Mouse (Mus musculus) kidney, postnatal 4 days (tissue): Measurements from ENCODE around the gene Comt.

Experiments used
- DNase-seq, 2 experiments: peaks; one replicate each; pipeline ENCODE4 v3.0.0; 2021; ENCODE audit warnings: mixed read lengths in 2 of 2

The Comt gene

DNA sequence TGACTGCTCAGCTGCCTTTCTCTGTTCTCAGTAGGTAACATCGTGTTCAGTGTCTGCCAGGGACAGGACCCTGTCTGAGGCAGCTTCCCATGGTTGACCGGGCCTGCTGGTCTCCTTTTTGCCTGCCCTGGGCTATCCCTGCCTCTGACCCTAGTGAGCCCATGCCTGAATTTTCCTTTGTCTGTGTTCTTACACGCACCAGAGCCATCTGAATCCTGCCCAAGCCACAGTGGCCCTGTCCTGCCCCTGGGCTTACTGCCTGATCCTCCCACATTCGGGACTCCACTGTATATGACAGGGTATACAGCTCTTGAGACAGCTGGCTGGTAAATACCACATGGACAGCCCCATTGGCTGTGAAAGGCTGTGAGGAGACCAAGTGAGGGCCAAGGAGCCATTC is 16.9 kb downstream of the Comt start:
- DNase-seq, result no peak

DNA sequence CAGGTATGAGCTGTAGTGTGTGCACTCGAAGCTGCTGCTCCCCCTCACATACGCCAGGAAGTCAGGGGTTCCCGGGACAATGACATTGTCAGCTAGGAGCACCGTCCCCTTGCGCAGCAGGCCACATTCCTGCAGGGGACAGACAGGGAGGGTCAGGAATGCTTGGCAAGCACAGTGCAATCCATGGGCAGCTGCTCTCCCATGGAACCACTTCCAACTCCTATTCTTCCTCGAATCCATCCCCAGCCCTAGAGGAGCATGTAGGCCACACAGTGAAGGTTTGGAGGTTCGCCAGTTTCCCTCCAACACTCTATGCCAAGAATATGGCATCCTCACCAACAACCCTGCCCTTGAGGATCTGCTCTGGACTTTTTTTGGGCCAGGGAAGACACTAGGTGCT is 18.7 kb downstream of the Comt start:
- DNase-seq, result no peak

DNA sequence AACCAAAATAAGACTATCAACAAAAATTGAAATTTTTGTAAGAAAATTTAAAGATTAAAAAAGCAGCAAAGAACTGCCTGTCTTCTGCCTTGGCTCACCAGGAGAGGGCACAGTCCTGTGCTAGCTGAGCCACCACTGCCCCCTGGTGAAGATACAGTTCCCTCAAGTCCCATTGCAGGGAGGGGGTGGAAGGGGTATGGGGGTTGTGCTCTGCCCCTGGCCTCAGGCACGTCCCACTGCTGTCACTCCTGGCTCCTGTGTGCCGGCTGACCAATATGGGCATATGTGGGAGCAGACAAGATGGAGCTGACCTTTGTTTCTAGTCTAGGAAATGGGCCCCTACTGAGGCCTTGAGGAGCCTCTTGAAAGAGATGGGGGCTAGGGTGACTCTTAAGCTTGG is 20.4 kb downstream of the Comt start:
- DNase-seq, result peak; percentile 74 to 81

- no peak for DNase-seq
Measured at GRCm38 (mm10) chr16:18405876-18406275, 20.8 kb downstream of the Comt start.

- no peak for DNase-seq
Measured at GRCm38 (mm10) chr16:18405091-18405854, 21.4 kb downstream of the Comt start.

- DNase-seq, result no peak
Measured at GRCm38 (mm10) chr16:18403285-18403684, 23.4 kb downstream of the Comt start.

GRCm38 (mm10) chr16:18400472-18401216 is 26.0 kb downstream of the Comt start:
- peak in 1 of 2 experiments; percentile 58 for DNase-seq

DNA sequence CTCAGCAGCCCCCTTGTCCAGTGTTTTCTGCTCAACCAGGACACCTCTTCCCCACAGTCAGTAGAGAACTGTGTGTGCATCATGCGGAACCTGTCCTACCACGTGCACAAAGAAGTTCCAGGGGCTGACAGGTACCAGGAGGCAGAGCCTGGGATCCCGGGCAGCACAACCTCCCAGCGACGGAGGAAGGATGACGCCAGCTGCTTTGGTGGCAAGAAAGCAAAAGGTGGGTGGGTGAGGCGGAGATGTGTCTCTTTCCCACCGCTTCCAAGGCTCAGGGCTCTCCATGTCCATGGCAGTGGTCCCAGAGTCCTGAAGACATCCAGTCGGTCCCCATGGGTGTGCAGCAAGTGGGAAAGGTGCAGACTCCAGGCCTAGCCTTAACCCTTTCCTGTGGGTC is 26.6 kb downstream of the Comt start:
- no peak for DNase-seq

DNA sequence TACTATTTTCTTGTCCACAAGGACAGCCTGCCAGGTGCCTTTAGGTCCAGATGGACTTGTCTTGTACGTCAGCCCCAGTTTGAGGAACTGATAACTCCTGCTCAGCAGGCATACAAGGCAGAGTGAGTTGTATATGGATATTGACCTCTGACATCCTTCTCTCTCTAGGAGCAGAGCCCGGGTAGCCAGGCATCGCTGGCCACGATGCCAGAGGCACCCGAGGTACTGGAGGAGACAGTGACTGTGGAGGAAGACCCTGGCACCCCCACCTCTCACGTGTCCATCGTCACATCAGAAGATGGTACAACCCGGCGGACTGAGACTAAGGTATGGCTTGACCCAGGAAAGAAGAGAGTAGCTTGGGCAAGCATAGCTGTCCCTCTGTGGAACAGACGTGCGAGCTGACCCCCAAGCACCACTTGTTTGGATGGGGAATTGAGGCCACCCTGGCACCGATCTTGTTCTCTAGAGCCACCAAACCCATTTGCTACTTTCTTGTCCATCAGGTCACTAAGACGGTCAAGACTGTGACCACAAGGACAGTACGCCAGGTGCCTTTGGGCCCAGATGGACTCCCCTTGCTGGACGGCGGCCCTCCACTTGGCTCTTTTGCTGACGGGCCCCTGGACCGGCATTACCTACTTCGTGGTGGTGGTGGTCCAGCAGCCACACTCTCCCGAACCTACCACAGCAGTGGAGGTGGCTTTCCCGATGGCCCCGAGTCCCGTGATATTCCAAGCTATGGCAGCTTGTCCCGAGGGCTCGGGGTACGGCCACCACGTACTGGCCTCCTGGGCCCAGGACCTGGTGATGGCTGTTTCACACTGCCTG is 29.6 kb downstream of the Comt start:
- DNase-seq, result no peak

DNA sequence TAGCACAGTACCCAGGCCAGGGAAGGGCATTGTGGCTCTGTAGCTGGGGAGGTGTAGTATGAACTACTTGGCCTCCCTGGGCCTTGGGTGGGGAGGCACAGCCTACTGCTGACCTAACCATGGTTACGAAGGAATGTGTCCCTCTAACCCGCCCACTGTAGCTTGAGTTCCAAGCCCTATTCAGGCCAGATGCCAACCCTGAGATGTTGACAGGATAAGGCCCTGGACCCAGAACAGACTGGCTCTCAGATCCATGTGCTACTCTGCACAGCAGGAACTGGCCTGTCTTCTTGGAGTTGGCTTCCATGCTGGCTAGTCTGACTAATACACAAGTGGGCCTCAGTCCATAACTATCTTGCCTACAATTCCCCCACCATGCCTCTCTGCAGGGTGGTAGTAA is 30.5 kb downstream of the Comt start:
- DNase-seq, result peak; percentile 47 to 58

GRCm38 (mm10) chr16:18395620-18396036 is 31.0 kb downstream of the Comt start:
- DNase-seq, result peak; percentile 74 to 75

GRCm38 (mm10) chr16:18394777-18395619 is 31.7 kb downstream of the Comt start:
- no peak for DNase-seq

GRCm38 (mm10) chr16:18394056-18394455 is 32.6 kb downstream of the Comt start:
- no peak for DNase-seq

DNA sequence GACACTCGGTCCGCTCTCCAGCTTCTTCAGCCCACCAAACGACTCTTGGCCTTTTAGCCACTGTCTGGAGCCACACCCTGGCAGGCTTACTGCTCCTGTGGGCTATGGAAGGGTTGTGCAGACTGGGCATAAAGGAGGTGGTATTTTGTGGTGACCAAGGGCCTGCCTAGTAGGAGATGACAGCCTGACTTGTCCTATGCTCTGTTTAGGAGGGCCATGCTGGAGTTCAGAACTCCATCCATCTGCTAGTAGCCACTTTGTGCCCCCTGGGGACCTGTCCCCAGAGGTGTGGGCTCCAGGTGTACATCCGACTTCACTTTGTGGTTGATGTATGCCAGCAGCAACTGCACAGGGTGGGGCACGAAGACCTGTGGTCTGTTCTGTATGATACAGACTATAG is 33.1 kb downstream of the Comt start:
- DNase-seq, result no peak

GRCm38 (mm10) chr16:18392469-18393426 is 33.9 kb downstream of the Comt start:
- DNase-seq, result peak; percentile 89 to 94

GRCm38 (mm10) chr16:18391728-18392127 is 34.9 kb downstream of the Comt start:
- DNase-seq, result no peak

DNA sequence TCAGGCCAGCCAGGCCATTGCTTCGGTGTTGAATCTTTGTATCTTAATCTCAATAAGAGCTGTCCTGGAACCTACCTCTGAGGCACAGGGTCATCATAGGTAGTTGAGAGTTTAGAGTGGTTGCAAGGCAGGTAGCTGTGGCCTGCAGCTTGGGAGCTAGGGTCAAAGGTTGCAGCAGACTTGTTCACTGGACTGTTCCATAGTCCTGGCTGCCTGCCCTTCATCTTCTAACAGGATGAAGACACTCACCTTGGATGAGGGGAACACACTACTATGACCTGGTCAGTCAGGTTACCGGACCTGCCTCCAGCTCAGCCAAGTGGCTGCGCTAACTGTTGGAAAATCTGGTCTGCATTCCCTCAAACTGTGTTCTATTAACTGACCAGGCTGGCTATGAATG is 35.5 kb downstream of the Comt start:
- DNase-seq, result peak in 1 of 2 experiments; percentile 3

- DNase-seq, result peak in 1 of 2 experiments; percentile 0
Measured at GRCm38 (mm10) chr16:18390399-18390798, 36.3 kb downstream of the Comt start.

DNA sequence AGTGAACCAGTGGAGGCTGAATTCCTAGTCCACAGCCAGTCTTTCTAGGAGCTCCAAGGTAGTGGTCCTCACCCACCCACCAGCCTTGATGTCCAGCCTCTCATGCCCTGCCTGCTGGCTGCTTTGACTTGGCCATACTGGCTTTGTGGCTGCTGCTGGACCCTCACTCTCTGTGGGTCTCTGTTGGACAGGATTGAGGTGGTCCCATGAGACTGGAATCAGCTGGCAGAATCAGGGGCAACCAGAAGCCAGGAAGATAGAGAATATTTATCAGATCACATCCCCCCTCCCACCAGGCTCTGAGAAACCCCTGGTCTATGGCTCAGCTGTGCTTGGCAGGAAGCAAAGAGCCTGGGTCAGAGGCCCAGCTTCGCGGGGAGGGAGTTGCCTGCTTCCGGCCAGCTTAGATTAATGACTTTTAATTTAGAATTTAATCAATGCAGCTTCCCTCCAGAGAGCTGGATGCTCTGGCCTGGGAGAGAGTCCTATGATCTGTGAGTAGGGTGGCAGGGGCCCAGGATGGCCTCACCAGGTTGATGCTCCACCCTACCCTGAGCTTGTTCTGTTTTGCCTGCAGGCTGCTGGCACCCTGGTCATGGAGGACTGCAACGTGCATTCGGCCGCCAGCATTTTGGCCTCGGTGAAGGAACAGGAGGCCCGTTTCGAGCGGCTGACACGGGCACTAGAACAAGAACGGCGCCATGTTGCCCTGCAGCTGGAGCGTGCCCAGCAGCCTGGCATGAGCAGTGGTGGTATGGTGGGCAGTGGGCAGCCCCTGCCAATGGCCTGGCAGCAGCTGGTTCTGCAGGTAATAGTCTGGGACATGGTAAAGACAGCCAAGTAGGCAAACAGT is 37.8 kb downstream of the Comt start:
- peak; percentile 47 to 65 for DNase-seq
